Mouse (Mus musculus) forebrain, embryonic 13.5 days (tissue): Measurements from ENCODE around the gene 1700001P01Rik. TPM values are rescaled to one million over a fixed set of nuclear protein-coding genes. Genes with fewer than 3 reads are reported as not detected.
"Not testable (repeated sequence)": the region's sequence is repeated elsewhere in the genome, so short reads cannot be mapped to it uniquely, and the experiment has no call there.

Source experiments
- ATAC-seq: fragments of 200-750 bp; cut with Nextera tagmentation; 2 replicates; pipeline ENCODE4 v1.8.0; 2017
- H3K27ac ChIP-seq: fragments of 300-500 bp; sonication (generic); 2 replicates; pipeline ENCODE4 v1.5.1; 2015; ENCODE audit warnings: inconsistent platforms, mild to moderate bottlenecking, moderate library complexity
- H3K27me3 ChIP-seq: fragments of 300-500 bp; sonication (generic); 2 replicates; pipeline ENCODE4 v1.6.1; 2015; ENCODE audit warnings: mild to moderate bottlenecking, inconsistent platforms
- H3K36me3 ChIP-seq: fragments of 300-500 bp; sonication (generic); 2 replicates; pipeline ENCODE4 v1.6.1; 2015; ENCODE audit warnings: mild to moderate bottlenecking, inconsistent platforms; ENCODE audit not compliant: poor library complexity, severe bottlenecking
- H3K4me1 ChIP-seq: fragments of 300-500 bp; sonication (generic); 2 replicates; pipeline ENCODE4 v1.6.1; 2015; ENCODE audit warnings: inconsistent platforms
- H3K4me2 ChIP-seq: fragments of 300-500 bp; sonication (generic); 2 replicates; pipeline ENCODE4 v1.6.1; 2015; ENCODE audit warnings: inconsistent platforms, mild to moderate bottlenecking, moderate library complexity
- H3K4me3 ChIP-seq: fragments of 300-500 bp; sonication (generic); 2 replicates; pipeline ENCODE4 v1.5.1; 2015; ENCODE audit warnings: mild to moderate bottlenecking, inconsistent platforms
- H3K9ac ChIP-seq: fragments of 300-500 bp; sonication (generic); 2 replicates; pipeline ENCODE4 v1.6.1; 2015; ENCODE audit warnings: mild to moderate bottlenecking, inconsistent platforms
- H3K9me3 ChIP-seq: fragments of 300-500 bp; sonication (generic); replicated peaks from 2 replicates; pipeline ENCODE4 v1.6.1; 2016; ENCODE audit warnings: inconsistent platforms
- WGBS: fragments of 180-500 bp; shearing (Covaris S2); methylation state at CpG from one replicate; pipeline ENCODE4 v1.1.7; 2015; 5-methylcytosine and 5-hydroxymethylcytosine counted together
- microRNA-seq: library from miRNA; unstranded; fragments of <30 nt; microRNA quantifications from one replicate; pipeline ENCODE4, GENCODE M21; 2016
- polyA plus RNA-seq: library from polyadenylated mRNA; unstranded; fragments of >200 nt; fragmentation: Nextera tagmentation; extraction: Ambion mirVana; gene quantifications from 2 replicates; pipeline ENCODE4 v1.2.1, GENCODE M21; 2015

1700001P01Rik gene
- polyA plus RNA-seq, 1 experiment from 2014 or later: 0.76 TPM

GRCm38 (mm10) chr11:97739155-97739554 lies 36.6 kb downstream of the 1700001P01Rik start:
- Histone ChIP-seq H3K27ac (no peak overlapping the region), H3K9ac (no peak overlapping the region), H3K4me3 (no peak overlapping the region), H3K9me3 (no peaks in the 10 kb centered on the region), H3K27me3 (no peaks in the 10 kb centered on the region), H3K36me3 (no peaks in the 10 kb centered on the region), H3K4me1 (peaks cover 30% of the 10 kb centered on the region), H3K4me2 (no peak overlapping the region)
- 90% methylated on average over 3 of the region's 3 CpGs for WGBS
- ATAC-seq: no peak

- no peak overlapping the region for H3K27ac ChIP-seq
- no peak overlapping the region for H3K4me3 ChIP-seq
- no peaks in the 10 kb centered on the region for H3K27me3 ChIP-seq
- no peaks in the 10 kb centered on the region for H3K36me3 ChIP-seq
- H3K9me3 ChIP-seq: no peaks in the 10 kb centered on the region
- 67% methylated on average over 6 of the region's 6 CpGs for WGBS
- peaks cover 29% of the 10 kb centered on the region for H3K4me1 ChIP-seq
- no peak overlapping the region for H3K9ac ChIP-seq
- ATAC-seq: no peak
- no peak overlapping the region for H3K4me2 ChIP-seq
Measured at GRCm38 (mm10) chr11:97738703-97739102, 37.0 kb downstream of the 1700001P01Rik start.

- Histone ChIP-seq H3K4me2 (no peak overlapping the region), H3K9ac (no peak overlapping the region), H3K27me3 (no peaks in the 10 kb centered on the region), H3K4me1 (peaks cover 20% of the 10 kb centered on the region), H3K27ac (no peak overlapping the region), H3K36me3 (0 out of 2 replicates have a peak, but pooled peaks cover 4% of the 10 kb centered on the region), H3K4me3 (no peak overlapping the region), H3K9me3 (no peaks in the 10 kb centered on the region)
- ATAC-seq: no peak
- 75% methylated on average over 4 of the region's 4 CpGs for WGBS
Measured at GRCm38 (mm10) chr11:97737600-97737999, 38.1 kb downstream of the 1700001P01Rik start.

DNA sequence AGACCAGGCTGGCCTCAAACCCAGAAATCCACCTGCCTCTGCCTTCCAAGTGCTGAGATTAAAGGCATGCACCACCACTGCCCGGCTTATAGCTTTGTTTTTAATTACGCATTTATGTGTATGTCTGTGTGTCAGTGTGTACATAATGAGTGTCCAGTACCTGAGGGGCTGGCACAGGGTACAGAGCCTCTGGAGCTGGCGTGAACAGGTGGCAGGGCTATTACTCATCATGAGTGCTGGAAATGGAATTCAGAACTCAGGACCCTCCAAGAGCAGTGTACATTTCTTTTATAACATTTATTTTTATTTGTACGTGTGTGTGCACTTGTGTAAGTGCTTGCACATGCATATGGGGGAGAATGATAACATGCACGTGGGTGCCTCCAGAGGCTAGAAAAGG lies 39.1 kb downstream of the 1700001P01Rik start:
- Histone ChIP-seq H3K27ac (no peak overlapping the region), H3K4me3 (no peak overlapping the region), H3K4me2 (no peak overlapping the region), H3K9ac (no peak overlapping the region), H3K27me3 (no peaks in the 10 kb centered on the region), H3K36me3 (peaks cover 14% of the 10 kb centered on the region), H3K4me1 (peaks cover 13% of the 10 kb centered on the region; the same call in 1 of the 2 replicates), H3K9me3 (no peaks in the 10 kb centered on the region)
- no peak for ATAC-seq
- 92% methylated on average over 5 of the region's 5 CpGs for WGBS

DNA sequence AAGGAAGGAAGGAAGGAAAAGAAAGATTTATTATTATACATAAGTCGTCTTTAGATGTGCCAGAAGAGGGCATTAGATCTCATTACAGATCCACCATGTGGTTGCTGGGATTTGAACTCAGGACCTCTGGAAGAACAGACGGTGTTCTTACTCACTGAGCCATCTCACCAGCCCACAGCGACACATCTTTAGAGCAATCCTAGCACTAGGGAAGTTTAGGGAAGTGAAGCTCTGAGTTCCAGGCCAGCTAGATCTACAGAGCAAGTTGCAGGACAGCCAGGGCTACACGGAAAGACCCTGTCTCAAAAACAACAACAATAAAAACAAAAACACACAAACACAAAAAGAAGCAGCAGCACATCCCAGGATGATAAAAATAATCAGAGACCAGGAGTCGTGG lies 40.9 kb downstream of the 1700001P01Rik start:
- not testable (repeated sequence) for H3K27me3 ChIP-seq, ATAC-seq, H3K9ac ChIP-seq, H3K4me1 ChIP-seq, H3K27ac ChIP-seq, H3K4me2 ChIP-seq, H3K9me3 ChIP-seq, H3K4me3 ChIP-seq
- WGBS: 92% methylated on average over 5 of the region's 5 CpGs
- H3K36me3 ChIP-seq: peaks cover 29% of the 10 kb centered on the region

GRCm38 (mm10) chr11:97733689-97734088 lies 42.0 kb downstream of the 1700001P01Rik start:
- H3K36me3 ChIP-seq: peaks cover 40% of the 10 kb centered on the region
- ATAC-seq: no peak
- H3K27me3 ChIP-seq: no peaks in the 10 kb centered on the region
- no peak overlapping the region for H3K27ac ChIP-seq
- H3K4me2 ChIP-seq: no peak overlapping the region
- H3K9ac ChIP-seq: no peak overlapping the region
- no peaks in the 10 kb centered on the region for H3K9me3 ChIP-seq
- H3K4me1 ChIP-seq: peaks cover 4% of the 10 kb centered on the region; the same call in 1 of the 2 replicates
- 39% methylated on average over 10 of the region's 10 CpGs for WGBS
- no peak overlapping the region for H3K4me3 ChIP-seq

DNA sequence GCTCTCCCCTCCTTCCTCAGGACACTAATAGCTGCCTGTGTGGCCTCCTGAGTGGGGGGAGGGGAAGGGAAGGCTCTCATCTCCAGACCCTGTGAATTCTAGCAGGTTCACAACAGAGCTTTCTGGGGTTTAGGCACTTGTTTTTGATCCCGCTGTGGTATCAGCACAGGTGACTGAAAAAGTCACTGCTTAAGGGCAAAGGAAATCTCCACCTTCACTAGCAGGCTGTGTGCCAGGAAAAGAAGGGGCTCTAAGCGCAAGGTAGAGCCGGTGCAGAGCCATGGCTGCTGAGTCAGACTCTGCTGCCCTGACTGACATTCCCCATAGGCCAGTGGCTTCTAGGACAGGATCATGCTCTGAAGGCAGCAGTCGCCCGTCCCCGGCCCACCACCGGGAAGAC lies 47.0 kb downstream of the 1700001P01Rik start:
- ATAC-seq: no peak
- Histone ChIP-seq H3K9ac (no peak overlapping the region), H3K27ac (no peak overlapping the region), H3K27me3 (no peaks in the 10 kb centered on the region), H3K4me1 (peaks cover 3% of the 10 kb centered on the region; the same call in 1 of the 2 replicates), H3K4me2 (no peak overlapping the region), H3K36me3 (peaks cover 89% of the 10 kb centered on the region), H3K9me3 (no peaks in the 10 kb centered on the region), H3K4me3 (no peak overlapping the region)
- WGBS: 85% methylated on average over 7 of the region's 7 CpGs

- Histone ChIP-seq H3K4me3 (no peak overlapping the region), H3K27ac (no peak overlapping the region), H3K9ac (no peak overlapping the region), H3K36me3 (peaks cover 93% of the 10 kb centered on the region), H3K9me3 (no peaks in the 10 kb centered on the region), H3K4me2 (no peak overlapping the region), H3K4me1 (no peaks in the 10 kb centered on the region), H3K27me3 (no peaks in the 10 kb centered on the region)
- 85% methylated on average over 7 of the region's 7 CpGs for WGBS
- no peak for ATAC-seq
Measured at GRCm38 (mm10) chr11:97728311-97728710, 47.4 kb downstream of the 1700001P01Rik start.

- no peak overlapping the region for H3K4me2 ChIP-seq
- WGBS: 93% methylated on average over 7 of the region's 7 CpGs
- no peak for ATAC-seq
- no peaks in the 10 kb centered on the region for H3K27me3 ChIP-seq
- no peak overlapping the region for H3K9ac ChIP-seq
- H3K9me3 ChIP-seq: 0 out of 2 replicates have a peak, but pooled peaks cover 7% of the 10 kb centered on the region
- H3K27ac ChIP-seq: no peak overlapping the region
- H3K4me3 ChIP-seq: no peak overlapping the region
- peaks cover 99% of the 10 kb centered on the region for H3K36me3 ChIP-seq
- H3K4me1 ChIP-seq: no peaks in the 10 kb centered on the region
Measured at GRCm38 (mm10) chr11:97723709-97724108, 52.0 kb downstream of the 1700001P01Rik start.

Small RNA genes within 50 kb of the gene (microRNA-seq; reads per million reads assigned to microRNA genes)
- 1.3 reads per million for gene Mir8102

Other genes starting within 250 kb of the 1700001P01Rik start
- gene Srcin1, start 199.7 kb downstream of the 1700001P01Rik start, polyA plus RNA-seq: 5.6 and 6.4 TPM in 2 replicates
- gene Epop, start 146.2 kb downstream of the 1700001P01Rik start, polyA plus RNA-seq: 3.5 and 3.9 TPM in 2 replicates
- gene Mllt6, start 112.5 kb downstream of the 1700001P01Rik start, polyA plus RNA-seq: 3.2 and 3.5 TPM in 2 replicates
- gene Cisd3, start 90.1 kb downstream of the 1700001P01Rik start, polyA plus RNA-seq: 12.8 and 17.3 TPM in 2 replicates
- gene Pcgf2, start 75.4 kb downstream of the 1700001P01Rik start, polyA plus RNA-seq: 21.5 and 22.9 TPM in 2 replicates
- 559 and 571 TPM in 2 replicates for gene Psmb3, start 72.5 kb downstream of the 1700001P01Rik start, polyA plus RNA-seq
- gene Pip4k2b, start 31.2 kb downstream of the 1700001P01Rik start, polyA plus RNA-seq: 3.5 and 4.2 TPM in 2 replicates
- 18.0 and 20.1 TPM in 2 replicates for gene Cwc25, start 9.4 kb downstream of the 1700001P01Rik start, polyA plus RNA-seq
- 386 and 461 TPM in 2 replicates for gene Rpl23, start 6.5 kb upstream of the 1700001P01Rik start, polyA plus RNA-seq
- 95.3 and 109 TPM in 2 replicates for gene Lasp1, start 23.1 kb upstream of the 1700001P01Rik start, polyA plus RNA-seq
- gene B230217C12Rik, start 64.9 kb upstream of the 1700001P01Rik start, polyA plus RNA-seq: 17.4 and 18.7 TPM in 2 replicates
- gene Fbxo47, start 108.2 kb upstream of the 1700001P01Rik start, polyA plus RNA-seq: 0.78 and 1.4 TPM in 2 replicates
- 0.14 and 0.34 TPM in 2 replicates for gene Plxdc1, start 210.5 kb upstream of the 1700001P01Rik start, polyA plus RNA-seq
- gene Arl5c, start 220.3 kb upstream of the 1700001P01Rik start, polyA plus RNA-seq: 8.4 and 11.0 TPM in 2 replicates
- gene Cacnb1, start 247.1 kb upstream of the 1700001P01Rik start, polyA plus RNA-seq: 25.9 and 29.9 TPM in 2 replicates